Mouse (Mus musculus) ES-Bruce4 (cell line): ENCODE measurements around the gene Abhd4. TPM values are rescaled to one million over a fixed set of nuclear protein-coding genes. Genes with fewer than 3 reads are reported as not detected.

Source experiments
- H3K27ac ChIP-seq: 2 replicates; pipeline ENCODE4 v1.5.1; 2012; ENCODE audit warnings: low read length, inconsistent platforms; ENCODE audit not compliant: insufficient read depth
- H3K27me3 ChIP-seq: 2 replicates; pipeline ENCODE4 v1.6.1; 2012; ENCODE audit warnings: mild to moderate bottlenecking, low read length, inconsistent platforms; ENCODE audit not compliant: control insufficient read depth, poor library complexity, insufficient read depth, severe bottlenecking
- H3K36me3 ChIP-seq: 2 replicates; pipeline ENCODE4 v1.6.1; 2012; ENCODE audit warnings: inconsistent platforms, mild to moderate bottlenecking, low read length, moderate library complexity; ENCODE audit not compliant: control insufficient read depth, poor library complexity, insufficient read depth, severe bottlenecking
- H3K4me1 ChIP-seq: one replicate; pipeline ENCODE4 v1.8.1; 2011; ENCODE audit warnings: low read length; ENCODE audit not compliant: control insufficient read depth, insufficient read depth
- H3K4me3 ChIP-seq: 2 replicates; pipeline ENCODE4 v1.5.1; 2011; ENCODE audit warnings: low read depth, mild to moderate bottlenecking, low read length
- H3K9ac ChIP-seq: 2 replicates; pipeline ENCODE4 v1.6.1; 2012; ENCODE audit warnings: low read depth, mild to moderate bottlenecking, inconsistent platforms; ENCODE audit not compliant: poor library complexity, severe bottlenecking
- H3K9me3 ChIP-seq: replicated peaks from 2 replicates; pipeline ENCODE4 v1.6.1; 2012; ENCODE audit warnings: mild to moderate bottlenecking, low read length, inconsistent platforms; ENCODE audit not compliant: control insufficient read depth, poor library complexity, insufficient read depth, severe bottlenecking
- CTCF ChIP-seq: IDR thresholded peaks from one replicate; pipeline ENCODE4 v1.8.1; 2011; ENCODE audit warnings: low read depth, low read length
- EP300 ChIP-seq: IDR thresholded peaks from 2 replicates; pipeline ENCODE4 v1.6.1; 2011; ENCODE audit warnings: low read depth, low read length; ENCODE audit not compliant: insufficient read depth
- POLR2A ChIP-seq: IDR thresholded peaks from one replicate; pipeline ENCODE4 v1.8.1; 2011; ENCODE audit warnings: low read length; ENCODE audit not compliant: insufficient read depth
- polyA plus RNA-seq: library from polyadenylated mRNA; stranded (reverse); fragments of >200 nt; gene quantifications from 2 replicates; pipeline ENCODE4 v1.2.4, GENCODE M21; 2011; ENCODE audit warnings: low read depth; ENCODE audit not compliant: missing spikeins, insufficient read depth, insufficient read length

The Abhd4 gene
- polyA plus RNA-seq, 1 experiment = 102 TPM

GRCm38 (mm10) chr14:54262622-54263021 is 8.6 kb downstream of the Abhd4 start:
- Histone ChIP-seq H3K4me3 (no peak overlapping the region), H3K36me3 (peaks cover 24% of the 10 kb centered on the region), H3K27ac (no peak overlapping the region), H3K9me3 (no peaks in the 10 kb centered on the region), H3K9ac (no peak overlapping the region), H3K27me3 (no peaks in the 10 kb centered on the region), H3K4me1 (peaks cover 3% of the 10 kb centered on the region)
- TF ChIP-seq POLR2A = no peak
- TF ChIP-seq CTCF = no peak
- no peak for TF ChIP-seq EP300

GRCm38 (mm10) chr14:54263099-54263498 is 9.1 kb downstream of the Abhd4 start:
- no peak overlapping the region for H3K9ac ChIP-seq
- TF ChIP-seq POLR2A (no peak), CTCF (no peak), EP300 (no peak)
- H3K4me1 ChIP-seq = peaks cover 3% of the 10 kb centered on the region
- peaks cover 28% of the 10 kb centered on the region for H3K36me3 ChIP-seq
- H3K9me3 ChIP-seq = no peaks in the 10 kb centered on the region
- H3K27me3 ChIP-seq = no peaks in the 10 kb centered on the region
- no peak overlapping the region for H3K27ac ChIP-seq
- H3K4me3 ChIP-seq = no peak overlapping the region

DNA sequence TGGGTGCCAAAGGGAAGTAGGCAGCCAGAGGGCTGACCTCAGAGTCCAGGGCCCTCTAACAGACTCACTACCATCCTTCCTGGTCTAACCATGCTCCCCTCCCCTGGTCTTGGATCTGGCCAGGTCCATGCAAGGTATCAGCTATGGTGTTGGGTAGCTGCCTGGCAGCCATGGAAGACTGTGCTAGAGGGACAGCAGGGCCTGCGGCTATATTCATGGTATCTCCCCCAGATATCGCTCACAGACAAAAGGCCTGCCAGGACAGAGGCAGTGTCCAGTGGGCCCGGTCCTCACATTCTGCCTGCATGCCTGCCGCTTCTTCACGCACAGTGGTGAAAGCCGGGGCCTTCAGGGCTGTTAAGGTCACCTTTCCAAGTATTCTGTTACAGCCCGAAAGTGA is 10.2 kb downstream of the Abhd4 start:
- no peak overlapping the region for H3K9ac ChIP-seq
- no peaks in the 10 kb centered on the region for H3K27me3 ChIP-seq
- H3K36me3 ChIP-seq = peaks cover 32% of the 10 kb centered on the region
- H3K27ac ChIP-seq = no peak overlapping the region
- no peak for TF ChIP-seq POLR2A
- no peak for TF ChIP-seq CTCF
- no peak for TF ChIP-seq EP300
- H3K4me3 ChIP-seq = no peak overlapping the region
- no peaks in the 10 kb centered on the region for H3K9me3 ChIP-seq
- H3K4me1 ChIP-seq = peaks cover 3% of the 10 kb centered on the region

GRCm38 (mm10) chr14:54265093-54265492 is 11.1 kb downstream of the Abhd4 start:
- Histone ChIP-seq H3K36me3 (peaks cover 32% of the 10 kb centered on the region), H3K9me3 (no peaks in the 10 kb centered on the region), H3K9ac (no peak overlapping the region), H3K27me3 (no peaks in the 10 kb centered on the region), H3K4me3 (no peak overlapping the region), H3K4me1 (peaks cover 3% of the 10 kb centered on the region), H3K27ac (no peak overlapping the region)
- no peak for TF ChIP-seq CTCF
- no peak for TF ChIP-seq EP300
- TF ChIP-seq POLR2A = no peak

- H3K27ac ChIP-seq = no peak overlapping the region
- H3K9me3 ChIP-seq = no peaks in the 10 kb centered on the region
- no peak overlapping the region for H3K9ac ChIP-seq
- H3K36me3 ChIP-seq = peaks cover 32% of the 10 kb centered on the region
- peaks cover 3% of the 10 kb centered on the region for H3K4me1 ChIP-seq
- H3K27me3 ChIP-seq = no peaks in the 10 kb centered on the region
- H3K4me3 ChIP-seq = no peak overlapping the region
- TF ChIP-seq POLR2A (no peak), CTCF (no peak)
Observed at GRCm38 (mm10) chr14:54265951-54266350, 12.0 kb downstream of the Abhd4 start.

GRCm38 (mm10) chr14:54267966-54268365 is 14.0 kb downstream of the Abhd4 start:
- Histone ChIP-seq H3K9me3 (no peaks in the 10 kb centered on the region), H3K9ac (no peak overlapping the region), H3K27me3 (no peaks in the 10 kb centered on the region), H3K4me1 (peaks cover 3% of the 10 kb centered on the region), H3K27ac (no peak overlapping the region), H3K36me3 (peaks cover 32% of the 10 kb centered on the region), H3K4me3 (no peak overlapping the region)
- no peak for TF ChIP-seq CTCF
- no peak for TF ChIP-seq EP300
- no peak for TF ChIP-seq POLR2A
